Mouse (Mus musculus) urinary bladder, postnatal 36 days (tissue): ENCODE results near the gene Zfp667.
"Not testable (repeated sequence)": the region's sequence is repeated elsewhere in the genome, so short reads cannot be mapped to it uniquely, and the experiment has no call there.

Source experiments
- DNase-seq, 2 experiments: peaks; one replicate each; pipeline ENCODE4 v3.0.0; 2022; ENCODE audit warnings: low spot score in 2 of 2, mixed read lengths in 1 of 2

Zfp667 gene

DNA sequence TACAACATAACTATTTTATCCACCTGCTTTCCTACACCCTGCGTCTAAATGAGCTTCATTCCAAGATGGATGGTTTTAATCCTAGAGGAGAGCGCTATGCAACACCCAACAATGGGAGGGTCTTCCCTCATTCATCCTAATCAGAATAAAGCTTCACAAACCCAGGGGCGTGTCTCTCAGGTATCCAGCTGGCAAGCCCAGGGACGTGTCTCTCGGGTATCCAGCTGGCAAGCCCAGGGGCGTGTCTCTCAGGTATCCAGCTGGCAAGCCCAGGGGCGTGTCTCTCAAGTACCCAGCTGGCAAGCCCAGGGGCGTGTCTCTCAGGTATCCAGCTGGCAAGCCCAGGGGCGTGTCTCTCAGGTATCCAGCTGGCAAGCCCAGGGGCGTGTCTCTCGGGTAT lies 14.4 kb downstream of the Zfp667 start:
- DNase-seq = not testable (repeated sequence)

DNA sequence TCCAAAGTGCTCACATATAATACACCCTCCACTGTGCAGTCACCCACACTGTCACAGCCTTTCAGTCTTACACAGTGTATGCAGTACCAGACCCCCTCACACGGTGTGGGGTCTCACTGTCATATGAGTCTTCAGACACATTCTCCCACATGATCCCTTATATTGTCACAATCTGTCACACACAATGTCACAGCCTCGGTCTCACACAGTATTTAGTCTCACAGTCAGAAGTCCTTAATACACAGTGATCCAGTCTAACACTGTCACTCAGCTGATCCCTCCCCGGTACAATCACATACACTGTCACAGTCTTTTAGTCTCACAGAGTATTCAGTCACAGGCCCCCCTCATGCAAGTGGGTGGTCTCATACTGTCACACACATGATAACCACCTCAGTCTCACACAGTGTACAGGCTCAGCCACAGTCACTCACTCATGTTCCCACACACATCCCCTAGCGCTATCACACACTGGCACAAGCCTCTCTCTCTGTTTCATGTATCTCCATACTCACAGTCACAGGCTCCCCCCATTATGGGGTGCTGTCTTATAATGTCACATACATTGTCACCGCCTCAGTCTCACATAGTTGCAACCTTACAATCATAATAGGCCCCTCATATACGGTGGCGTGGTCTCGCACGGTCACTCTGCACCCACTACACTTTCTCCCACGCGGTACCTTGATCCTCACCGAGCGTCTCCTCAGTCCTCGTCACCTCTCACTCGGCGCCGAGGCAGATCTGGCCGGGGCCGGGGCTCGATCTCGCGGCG lies 44.3 kb downstream of the Zfp667 start:
- DNase-seq = no peak

DNA sequence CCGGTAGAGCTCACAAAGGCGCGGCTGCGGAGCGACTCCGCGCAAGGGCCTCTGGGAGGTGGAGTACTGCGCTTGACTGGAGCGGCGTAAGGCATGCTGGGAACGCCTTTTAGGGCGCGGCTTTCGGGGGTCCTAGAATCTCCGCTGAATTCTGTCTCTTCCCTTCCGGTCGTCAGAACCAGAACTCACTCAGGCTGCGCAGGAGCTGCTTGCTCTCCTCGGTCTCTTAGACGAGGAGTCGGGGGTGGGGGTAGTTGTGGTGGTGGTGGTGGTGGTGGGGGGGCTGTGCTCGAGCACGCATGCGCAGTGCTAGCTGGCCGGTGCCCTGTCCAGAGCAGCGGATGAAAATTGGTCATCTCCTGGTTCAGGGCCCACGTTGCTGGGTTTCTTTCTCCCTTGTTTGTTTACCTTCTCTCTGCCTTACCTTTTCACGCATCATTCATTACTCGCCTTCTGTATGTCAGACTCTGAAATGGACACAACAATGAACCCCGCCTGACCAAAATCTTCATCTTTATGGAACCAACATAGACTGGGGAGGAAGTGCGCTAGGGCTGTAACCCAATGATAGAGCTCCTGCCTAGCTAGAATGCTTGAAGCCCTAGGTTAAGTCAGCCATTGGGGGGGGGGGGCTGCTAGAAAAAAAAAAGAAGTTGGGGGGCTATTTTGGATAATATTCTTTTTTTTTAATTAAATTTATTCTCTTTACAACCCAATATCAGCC lies 45.0 kb downstream of the Zfp667 start, which contains the start of gene Zfp583:
Zfp583 (minus strand) TSS at position 53 of the 724 bp plus-strand sequence.
- DNase-seq = peak; percentile 74

DNA sequence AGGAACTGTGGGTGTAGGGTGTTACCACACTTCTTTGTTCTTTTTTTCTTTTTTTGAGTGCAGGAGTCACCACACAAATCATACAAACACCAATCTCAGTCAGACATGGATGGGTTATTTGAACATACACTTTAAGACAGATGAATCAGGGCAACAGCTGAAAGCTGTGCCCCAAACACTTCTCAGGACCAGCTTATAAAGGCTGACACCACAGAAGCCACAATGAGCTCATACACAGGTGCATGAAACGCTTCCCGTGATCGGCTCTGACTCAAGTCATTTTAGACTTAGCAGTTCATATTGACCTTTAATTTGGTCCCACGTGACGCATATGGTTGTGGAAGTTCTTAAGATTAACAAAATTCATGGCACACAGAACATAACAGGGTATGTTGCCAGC lies 53.5 kb downstream of the Zfp667 start:
- DNase-seq = no peak

DNA sequence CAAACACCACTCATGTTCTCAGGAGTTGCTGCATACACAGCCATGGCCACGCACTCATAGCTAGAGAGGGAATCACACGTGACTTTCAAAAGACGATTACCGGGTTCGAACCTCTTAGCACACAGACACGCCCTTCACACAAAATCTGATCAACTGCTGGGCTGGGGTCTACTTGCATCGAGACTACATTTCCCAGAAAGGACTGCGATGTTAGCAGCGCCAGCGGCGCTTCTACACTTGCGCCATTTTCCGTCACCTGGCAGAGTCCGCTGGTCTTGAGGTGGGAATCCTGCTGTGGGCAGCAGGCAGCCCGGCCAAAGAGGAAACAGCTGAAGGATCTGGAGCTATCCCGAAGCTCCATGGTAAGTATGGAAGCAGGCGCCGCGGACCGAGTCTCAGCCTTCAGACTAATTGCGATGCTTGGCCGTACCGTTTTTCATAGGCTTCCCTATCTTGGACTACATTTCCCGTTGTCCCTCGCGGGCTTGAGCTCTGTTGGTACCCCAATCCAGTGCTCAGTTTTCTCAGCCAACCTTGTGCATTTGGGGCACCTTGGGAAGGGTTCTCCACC lies 57.2 kb downstream of the Zfp667 start, which contains the start of gene Gm3854:
Gm3854 (plus strand) TSS at position 259 of the 571 bp plus-strand sequence.
- DNase-seq = peak; percentile 45

DNA sequence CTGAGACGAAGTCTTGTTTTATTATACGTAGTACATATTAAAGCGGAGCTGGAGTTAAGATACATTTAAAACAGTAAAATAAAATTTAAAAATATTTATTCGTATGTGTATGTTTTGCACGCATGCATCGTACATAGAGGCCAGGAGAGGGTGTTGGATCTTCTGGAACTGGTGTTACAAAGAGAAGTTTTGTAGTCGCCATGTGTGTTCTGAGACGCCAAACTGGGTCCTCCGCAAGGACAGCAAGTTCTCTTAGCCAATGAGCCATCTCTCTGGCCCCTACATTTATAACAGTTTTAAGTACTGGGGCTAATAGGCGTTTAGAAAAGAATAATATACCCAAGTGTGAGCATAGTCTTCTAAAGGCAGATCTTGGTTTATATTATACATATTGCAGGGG lies 57.7 kb downstream of the Zfp667 start:
- no peak for DNase-seq
